Mouse (Mus musculus) testis, adult 2 months (tissue): ENCODE measurements around the gene Olfr1489.
"Not testable (repeated sequence)": the region's sequence is repeated elsewhere in the genome, so short reads cannot be mapped to it uniquely, and the experiment has no call there.

ENCODE experiments used
- CTCF ChIP-seq: fragments of 200-500 bp; IDR thresholded peaks from 2 replicates; pipeline ENCODE4 v1.5.1; 2012; ENCODE audit warnings: low read depth, mild to moderate bottlenecking, inconsistent platforms, low read length, moderate library complexity; ENCODE audit not compliant: control insufficient read depth, insufficient read depth, insufficient replicate concordance
- POLR2A ChIP-seq: fragments of 200-500 bp; IDR thresholded peaks from 2 replicates; pipeline ENCODE4 v1.6.1; 2012; ENCODE audit warnings: low read depth, mild to moderate bottlenecking, inconsistent platforms, low read length, moderate library complexity; ENCODE audit not compliant: control insufficient read depth

- TF ChIP-seq POLR2A, CTCF: not testable (repeated sequence)
Measured at GRCm38 (mm10) chr19:13617075-13617474, 14.3 kb upstream of the Olfr1489 start, which contains the start of gene Olfr1487.
